Mouse (Mus musculus) Muller cell, postnatal 12 days (primary cell): ENCODE results near the gene Ahnak2.
"Not testable (repeated sequence)": the region's sequence is repeated elsewhere in the genome, so short reads cannot be mapped to it uniquely, and the experiment has no call there.

ENCODE experiments used
- DNase-seq: peaks from one replicate; pipeline ENCODE4 v3.0.0-alpha.2; 2015; ENCODE audit errors: inconsistent ontology term

The Ahnak2 gene

DNA sequence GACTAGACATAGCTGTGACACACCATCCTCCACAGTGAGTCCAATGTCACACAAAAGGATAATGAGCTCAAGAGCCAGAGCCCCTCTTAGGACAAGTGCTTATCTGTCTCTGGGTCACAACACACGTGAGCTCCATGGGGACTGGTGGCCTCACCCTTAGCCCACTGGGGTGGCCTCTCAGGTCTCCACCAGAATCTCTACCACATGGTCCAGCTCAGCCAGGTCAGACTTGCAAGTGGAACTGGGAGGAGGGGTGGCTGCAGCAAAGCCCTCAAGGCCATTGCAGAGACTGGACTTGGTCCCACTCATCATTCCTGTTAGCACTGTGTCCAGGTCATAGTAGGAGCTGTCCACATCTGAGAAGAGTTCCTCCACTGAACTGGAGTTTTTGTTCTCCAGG is 18.8 kb upstream of the Ahnak2 start:
- no peak for DNase-seq

DNA sequence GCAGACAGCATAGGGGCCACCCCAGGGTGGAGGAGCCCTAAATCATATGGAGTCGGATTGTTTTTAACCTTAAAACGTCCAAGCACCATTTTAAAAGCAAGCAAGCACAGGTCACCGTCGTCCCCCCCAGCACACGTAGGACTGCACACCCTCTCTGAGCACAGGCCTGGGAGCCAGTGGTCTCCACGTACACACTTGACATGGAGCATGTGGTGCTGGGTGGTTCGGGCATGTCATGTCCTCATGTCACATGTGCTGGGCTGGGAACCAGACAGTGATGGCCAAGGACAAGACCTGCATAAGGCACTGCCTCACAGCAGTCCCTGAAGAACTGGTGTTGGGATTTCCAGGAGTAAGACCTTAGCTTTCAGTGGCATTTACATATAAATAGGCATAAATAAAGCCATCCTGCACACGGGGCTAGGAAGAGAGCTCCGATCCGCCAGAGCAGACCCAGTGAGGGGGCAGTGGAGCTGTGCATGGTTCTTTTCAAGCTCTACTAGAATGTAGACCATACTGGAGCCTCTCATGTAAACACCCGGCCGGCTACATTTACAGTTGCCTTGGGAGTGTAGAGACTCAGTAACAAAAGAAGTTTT is 18.0 kb upstream of the Ahnak2 start:
- DNase-seq = no peak

DNA sequence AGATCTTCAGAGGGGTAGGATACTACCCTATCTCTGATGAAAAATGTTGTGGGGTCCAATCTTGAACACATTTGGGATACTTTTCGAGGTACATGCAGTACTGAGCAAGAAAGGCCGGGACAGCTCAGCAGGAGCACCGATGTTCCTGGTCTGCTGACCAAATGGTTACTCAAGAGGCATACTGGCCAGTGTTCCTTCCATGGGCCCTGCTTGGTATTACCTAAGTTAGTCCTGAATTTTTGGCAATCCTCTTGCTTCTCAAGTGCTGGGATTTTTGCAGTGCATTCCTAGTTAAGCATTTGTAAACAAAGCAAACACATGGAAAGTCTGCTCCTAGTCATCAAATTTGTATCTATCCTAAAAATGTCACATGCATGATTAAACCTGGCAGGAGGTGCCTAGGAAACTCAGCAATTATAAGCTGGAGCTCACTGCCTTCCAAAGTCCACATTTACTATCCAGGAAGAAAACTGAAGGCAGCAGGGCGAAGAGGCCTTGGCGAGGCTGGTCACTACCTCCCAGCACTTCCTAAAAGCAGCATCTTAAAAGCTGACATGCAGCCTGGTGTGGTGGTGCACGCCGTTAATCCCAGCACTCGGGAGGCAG is 16.7 kb upstream of the Ahnak2 start:
- no peak for DNase-seq

DNA sequence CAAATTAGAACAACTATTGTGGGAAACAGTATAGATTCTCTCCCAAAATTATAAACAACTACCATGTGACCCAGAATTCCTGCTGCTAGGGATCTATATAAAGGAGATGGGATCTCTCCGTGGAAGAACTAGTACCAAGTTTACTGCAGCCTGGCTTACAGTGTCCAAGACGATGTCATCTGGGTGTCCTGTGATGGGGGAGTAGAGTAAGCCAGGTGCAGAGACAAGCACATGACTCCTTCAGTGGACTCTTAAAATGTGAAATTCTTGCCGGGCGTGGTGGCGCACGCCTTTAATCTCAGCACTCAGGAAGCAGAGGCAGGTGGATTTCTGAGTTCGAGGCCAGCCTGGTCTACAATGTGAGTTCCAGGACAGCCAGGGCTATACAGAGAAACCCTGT is 14.4 kb upstream of the Ahnak2 start:
- not testable (repeated sequence) for DNase-seq

DNA sequence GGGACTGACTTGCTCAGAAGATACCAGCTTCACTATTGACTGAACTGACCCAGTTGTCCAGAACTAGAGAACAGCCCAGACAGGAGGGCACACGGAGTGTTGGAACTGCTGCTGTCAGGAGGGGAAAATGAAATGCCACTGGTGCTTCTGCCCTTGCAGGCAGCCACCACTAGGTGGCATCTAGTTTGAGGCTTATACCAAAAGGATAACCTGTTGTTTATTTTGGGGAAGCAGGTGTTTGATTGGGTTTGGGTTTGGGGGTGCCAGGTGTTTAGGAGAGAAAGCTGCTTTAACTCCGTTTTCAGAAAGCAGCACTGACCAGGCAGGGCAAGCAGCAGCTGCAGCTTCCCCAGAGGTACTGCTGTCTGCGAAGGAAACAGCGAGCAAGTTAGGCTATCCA is 13.8 kb upstream of the Ahnak2 start:
- DNase-seq = no peak

DNA sequence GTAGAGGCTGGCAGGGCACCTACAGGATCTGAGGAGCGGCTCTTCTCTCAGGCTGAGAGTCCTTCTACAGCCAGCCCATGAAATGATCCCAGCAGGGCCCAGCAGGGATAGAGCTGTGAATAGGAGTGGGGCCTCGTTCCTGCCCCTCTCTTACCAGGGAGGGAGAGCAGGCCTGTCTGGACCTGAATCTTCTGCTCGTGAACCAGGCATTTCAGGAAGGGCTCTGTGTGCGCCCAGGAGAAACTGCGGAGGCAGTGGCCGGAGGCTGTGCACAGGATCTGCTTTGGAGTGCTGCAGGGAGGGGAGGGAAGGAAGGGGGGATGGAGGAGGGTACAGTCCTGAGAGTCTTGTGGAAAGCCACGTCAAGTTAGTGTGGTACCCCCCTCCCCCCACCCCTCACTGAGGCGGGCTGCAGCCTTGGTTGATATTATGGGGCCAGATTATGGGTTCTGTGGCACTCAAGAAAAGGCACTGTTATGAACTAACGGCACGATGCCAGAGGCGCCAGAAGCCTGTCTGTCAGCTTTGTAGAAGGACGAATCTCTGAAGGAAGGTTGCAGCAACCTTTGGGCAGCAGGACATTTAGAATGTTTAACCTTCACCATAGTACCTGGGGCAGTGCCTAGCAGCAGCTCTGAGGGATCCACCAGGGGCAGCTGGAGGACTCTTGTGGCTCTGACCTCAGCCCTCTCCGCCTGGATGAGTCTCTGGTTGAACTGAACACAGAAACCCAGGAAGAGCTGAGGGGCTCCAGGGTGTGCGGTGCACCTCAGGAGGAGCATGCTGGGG is 12.4 kb upstream of the Ahnak2 start:
- DNase-seq = no peak

DNA sequence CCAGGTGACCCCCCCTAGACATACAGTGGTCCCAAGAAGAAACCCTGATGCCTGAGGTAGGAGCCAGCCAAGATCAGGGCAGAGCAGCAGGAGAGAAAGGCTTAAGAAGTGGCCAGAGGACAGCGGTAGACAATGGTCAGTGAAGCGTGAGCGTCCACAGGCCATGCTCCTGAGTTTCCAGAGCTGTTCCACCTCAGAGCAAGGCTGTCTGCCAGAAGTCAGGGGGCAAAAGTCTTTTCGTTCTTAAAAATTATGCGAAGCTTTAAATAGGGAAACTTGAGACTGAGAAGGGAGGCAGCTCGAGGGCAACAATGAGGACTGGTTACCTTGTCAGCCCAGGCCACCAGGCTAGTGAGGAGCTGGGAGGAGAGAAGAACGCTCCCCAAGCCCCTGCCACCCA is 10.9 kb upstream of the Ahnak2 start:
- no peak for DNase-seq

DNA sequence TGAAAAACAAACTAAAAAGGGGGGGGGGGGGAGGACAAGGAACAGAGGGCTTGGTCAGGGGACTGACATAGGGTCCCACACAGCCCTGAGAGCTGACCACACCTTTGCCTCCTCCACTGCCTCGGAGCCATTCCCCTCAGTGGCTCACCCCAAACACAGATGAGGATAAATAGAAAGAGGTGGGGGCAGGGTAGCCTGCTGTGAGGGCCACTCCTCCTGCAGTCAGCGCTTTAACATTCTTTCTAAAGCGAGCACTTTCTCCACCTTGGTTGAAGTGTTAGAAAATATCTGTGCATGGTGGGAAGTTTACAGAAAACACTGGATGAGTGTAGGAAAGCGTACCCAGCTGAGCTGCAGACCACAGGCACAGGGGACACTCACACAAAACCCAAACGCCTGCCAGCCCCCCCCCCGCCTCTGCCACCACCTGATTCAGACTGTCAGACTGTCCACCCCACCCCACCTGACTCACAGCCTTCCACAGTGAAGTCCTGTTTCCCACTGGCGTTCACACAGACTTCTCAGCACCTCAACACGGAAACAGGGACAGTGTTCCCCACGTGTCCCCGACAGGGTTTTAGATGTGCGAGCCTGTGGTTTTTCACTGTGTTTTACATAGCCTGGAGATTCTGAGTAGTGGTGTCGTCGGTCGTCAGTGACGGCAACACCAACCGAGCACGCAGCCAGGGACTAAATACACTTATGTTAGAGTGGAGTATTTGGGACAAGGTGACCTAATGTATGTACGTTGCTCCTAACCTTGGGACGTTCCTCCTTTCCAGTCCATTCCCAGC is 7.8 kb upstream of the Ahnak2 start:
- DNase-seq = no peak

DNA sequence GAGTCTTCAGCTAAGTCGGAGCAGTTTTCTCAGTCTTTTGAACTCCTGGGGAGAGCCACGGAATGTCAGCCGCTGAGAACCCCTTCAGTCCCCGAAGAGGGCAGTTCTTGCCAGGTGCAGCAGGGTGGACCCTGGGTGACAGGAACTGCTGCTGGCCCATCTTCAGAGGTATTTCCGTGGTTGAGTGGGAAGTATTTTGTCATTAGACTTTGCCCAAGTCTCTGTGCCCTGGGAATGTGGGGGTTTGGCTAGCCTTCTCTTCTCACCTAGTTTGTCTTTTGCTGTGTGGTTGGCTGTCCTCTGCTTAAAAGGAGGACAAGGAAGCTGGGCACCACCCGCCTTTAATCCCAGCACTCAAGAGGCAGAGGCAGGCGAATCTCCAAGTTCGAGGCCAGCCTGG is 7.2 kb upstream of the Ahnak2 start:
- DNase-seq = no peak

DNA sequence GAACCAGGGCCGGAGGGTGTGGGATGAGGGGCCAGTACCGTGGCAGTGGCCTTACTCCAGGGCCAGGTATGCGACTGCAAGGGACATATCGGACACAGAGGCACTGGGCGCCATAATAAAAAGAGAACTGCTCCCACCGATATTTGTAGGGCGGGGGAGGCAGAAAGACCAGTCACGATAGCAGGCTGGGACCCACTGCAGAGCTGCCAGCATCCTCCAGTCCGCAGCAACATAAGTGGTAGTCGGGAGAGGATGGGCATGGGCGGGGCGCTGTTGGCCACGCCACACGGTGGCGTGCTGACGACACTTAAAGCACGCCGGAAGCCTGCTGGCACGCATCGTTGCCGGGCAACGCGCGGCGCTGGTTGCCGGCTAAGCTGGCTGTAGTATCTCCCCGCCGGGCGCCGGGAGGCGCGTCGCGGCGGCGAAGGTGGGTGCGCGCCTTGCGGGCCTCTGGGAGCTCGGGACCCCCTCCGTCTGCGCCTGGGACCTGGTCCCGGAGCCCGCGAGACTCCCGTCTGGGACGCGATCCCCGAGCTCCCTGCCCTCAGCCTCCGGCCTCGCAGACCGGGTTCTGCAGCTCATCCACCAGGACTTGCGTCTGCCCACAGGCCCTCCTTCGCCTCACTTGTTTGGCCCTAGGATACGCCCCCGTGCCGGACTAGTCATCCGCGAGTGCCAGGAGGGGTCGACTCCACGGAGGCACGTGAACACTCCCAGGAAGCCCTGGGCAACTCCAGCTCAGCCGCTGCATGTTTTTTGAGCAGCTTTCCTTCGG is 6.3 kb upstream of the Ahnak2 start, which contains the start of gene Clba1:
Clba1 (plus strand) TSS at position 351 of the 778 bp plus-strand sequence.
- peak; percentile 94 for DNase-seq

DNA sequence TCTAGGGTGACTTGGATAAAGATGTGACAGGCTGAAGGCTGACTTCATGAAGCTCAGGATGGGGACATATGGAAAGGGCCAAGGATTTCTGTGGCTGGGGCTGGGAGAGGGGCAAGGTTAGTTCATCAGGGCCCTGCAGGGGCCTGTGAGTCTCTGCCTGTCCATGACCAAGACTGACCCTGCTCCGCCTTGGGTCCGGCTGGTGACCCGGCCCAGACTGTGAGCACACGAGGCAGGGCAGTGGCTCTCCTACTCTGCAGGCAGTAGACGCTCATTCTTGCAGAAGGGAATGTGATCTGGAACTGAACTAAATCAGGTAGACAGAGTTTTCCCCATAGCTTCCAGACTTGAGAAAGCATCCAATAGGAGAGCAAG is 5.7 kb upstream of the Ahnak2 start:
- DNase-seq = no peak

DNA sequence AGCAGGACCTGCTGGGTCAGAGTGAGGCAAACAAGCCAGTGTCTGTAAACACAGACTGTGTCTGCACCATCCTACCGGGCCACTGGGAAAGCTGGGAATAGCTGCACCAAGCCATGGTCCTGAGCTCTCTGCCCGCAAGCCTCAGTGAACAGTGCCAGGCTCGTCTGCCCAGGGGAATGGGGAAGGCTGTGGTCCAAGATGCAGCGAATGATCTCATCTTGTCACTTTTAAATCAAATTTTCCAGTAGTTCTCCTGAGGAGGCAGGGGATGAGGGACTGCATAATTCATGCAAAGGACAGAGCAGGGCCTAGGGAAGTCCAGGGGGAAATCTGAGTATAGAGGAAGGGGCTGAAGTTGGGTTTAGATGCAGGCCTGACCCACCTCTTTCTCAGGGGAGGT is 5.3 kb upstream of the Ahnak2 start:
- DNase-seq = no peak

DNA sequence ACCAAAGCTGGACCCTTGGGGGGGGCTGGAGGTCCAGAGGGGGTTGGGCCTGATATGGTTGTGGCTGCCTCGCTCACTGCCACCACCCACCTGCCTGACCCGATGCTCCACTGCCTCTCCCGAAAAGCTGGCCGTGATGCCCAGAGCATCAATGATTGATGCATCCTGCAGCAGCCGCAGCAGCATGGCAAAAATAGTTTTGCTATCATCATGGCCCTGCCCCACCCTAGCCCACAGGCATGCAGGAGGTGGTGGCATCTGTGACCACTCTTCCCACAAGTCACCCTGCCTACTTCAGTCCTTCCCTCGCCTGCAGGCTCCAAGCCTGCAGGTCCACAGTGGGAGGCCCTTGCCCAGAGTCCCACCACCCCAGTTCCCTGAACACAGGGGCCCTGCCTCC is 3.6 kb upstream of the Ahnak2 start:
- no peak for DNase-seq

DNA sequence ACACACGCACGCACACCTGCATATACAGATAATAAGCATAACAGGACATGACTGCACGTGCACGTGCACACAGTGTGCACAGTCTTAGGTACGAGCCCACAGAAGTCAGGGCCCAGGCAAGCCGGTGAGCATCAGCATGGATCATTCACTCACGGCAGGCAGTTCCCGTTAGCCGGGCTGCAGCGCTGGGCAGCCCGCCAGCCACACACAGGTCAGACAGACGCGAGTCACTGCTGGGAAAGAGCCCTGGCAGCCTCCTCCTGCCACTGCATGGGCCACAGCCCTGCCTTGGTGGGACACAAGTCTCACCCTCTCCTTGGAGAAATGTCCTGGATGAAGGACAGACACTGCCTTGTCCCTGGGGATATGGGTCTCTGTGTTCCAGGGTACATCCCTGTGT is 1.6 kb upstream of the Ahnak2 start:
- peak; percentile 71 for DNase-seq

DNA sequence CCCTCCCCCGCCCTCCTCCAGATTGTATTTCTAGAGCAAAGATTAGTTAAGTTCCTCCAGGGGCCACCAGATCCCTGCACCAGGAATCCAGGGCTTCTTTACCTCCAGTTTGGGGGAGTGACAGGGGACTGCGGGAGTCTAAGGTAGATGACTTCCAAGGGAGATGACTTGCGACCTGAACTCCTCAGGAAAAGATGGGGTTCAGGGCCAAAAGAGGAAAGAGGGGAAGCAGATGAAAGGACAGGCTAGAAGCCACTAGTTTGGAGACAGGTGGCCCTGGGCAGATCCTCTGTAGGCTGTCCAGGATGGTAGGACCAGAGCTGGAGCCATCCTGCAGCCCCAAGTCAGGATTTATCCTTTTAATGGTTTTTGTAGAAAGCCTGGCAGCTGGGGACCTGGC is 460 bp upstream of the Ahnak2 start:
- DNase-seq = no peak

DNA sequence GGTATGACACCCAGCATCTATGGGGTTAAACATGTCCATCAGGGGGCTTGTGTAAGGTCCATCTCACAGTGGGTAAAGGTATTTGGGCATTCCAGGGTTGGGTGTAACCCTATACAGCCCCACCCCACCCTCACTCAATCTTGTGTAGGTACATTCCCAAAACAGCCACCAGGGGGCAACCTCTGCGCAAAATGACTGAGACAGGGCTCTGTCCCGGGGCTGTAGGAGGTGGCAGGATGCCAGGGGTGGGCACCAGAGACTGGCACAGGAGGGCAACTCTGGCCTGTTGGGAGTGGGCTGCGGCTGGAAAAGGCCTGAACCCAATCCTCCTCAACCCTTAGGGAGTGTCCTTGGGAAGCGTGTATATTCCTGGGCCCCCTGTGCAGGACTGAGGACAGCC is 2.0 kb downstream of the Ahnak2 start:
- peak; percentile 59 for DNase-seq

DNA sequence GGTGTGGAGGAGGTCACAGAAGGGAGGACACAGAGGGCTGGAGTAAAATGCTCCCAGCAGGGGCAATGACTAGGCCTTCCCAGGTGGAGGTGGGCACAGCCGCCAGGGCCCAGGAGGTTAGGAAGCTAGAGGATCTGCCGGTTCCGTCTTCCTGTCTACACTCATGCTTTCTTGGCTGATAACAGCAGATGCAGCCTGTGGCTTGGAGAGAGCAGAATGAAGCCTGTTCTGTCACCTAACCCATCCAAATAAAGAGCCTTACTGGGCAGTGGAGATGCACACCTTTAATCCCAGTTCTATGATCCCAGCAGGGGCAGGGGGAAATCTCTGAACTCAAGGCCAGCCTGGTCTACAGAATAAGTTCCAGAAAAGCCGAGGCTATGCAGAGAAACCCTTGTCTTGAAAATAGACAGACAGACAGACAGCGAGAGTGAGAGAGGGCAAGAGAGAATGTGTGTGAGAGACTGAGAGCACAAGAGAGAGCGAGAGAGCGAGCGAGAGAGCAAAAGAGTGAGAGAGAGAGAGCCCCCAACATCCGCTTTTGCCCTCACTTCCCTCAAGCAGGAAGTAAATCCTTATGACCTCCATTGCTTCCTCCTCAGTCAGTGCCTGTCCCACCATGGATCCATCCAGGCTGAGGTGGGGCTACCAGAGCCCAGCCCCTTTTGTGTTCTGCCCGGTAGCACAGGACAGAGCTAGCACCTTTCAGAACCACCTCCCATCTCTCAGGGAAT is 3.1 kb downstream of the Ahnak2 start:
- DNase-seq = no peak

DNA sequence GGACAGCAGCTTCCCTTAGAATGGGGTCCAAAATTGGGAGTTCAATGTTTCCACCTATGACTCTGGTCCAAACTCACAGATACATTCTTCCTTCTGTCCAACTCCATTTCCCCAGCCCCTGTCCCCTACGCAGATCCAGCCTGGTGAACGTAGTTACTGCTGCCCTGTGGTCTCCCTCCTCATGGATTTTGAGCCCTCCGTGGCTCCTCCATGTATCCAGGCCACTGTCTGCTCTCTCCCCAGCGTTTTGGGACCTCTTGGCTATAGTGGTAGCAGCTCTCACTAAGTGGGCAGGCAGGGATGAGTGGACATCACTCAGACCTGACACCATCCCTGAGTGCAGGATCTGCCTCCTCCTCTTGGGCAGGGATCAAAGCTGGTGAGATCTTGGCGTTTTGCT is 3.7 kb downstream of the Ahnak2 start:
- no peak for DNase-seq

DNA sequence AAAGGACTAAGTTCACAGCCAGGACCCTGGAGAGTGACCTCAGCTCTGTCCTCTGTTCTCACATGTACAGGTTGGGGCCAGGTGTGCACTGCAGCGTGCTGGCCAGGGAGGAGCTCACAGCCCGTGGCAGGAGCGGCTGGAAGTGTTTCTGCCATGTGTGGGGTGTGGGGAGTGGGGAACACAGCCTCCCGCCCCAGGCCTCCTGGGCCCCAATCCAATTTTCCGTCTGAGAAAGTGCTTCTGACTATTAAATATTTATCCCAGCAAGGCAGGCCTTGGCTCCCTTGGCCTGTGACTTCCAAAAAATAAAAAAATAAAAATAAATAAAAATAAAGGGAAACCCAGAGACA is 4.2 kb downstream of the Ahnak2 start:
- no peak for DNase-seq

DNA sequence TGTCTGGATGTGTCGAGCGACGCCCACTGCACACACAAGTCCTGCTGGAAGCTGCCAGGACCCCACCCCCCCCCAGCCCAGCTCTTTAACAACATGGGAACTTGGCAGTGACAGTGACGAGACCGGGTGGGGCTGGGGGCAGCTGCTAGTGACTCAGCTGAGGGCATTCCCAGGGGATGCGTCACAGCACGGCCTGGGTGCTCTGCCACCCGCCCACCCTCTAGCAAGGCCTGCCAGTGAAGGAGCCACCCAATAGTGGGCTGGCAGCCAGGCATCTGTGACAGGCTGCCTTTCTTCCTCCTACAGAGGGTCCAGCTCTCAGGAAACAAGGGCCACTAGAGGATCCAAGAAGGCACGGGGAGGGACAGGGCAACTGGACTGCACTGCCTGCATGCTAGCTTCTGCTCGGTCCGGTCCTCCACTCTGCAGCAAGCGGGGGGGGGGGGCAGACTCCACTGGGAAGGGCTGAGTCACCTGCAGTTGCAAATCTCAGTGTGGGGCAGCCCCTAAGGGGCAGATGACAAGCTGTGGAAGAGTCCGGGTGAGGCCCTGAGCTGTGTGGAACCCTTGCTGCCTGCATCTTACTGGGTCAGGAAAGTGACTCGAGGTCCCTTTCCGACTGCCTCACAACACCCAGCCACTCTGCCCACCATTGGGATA is 4.7 kb downstream of the Ahnak2 start:
- peak; percentile 99 for DNase-seq
